Mouse (Mus musculus) large intestine, adult 2 months (tissue): ENCODE results near the gene Ago3. TPM values are rescaled to one million over a fixed set of nuclear protein-coding genes. Genes with fewer than 3 reads are reported as not detected.
A peak's percentile ranks its signal among the peaks of the same experiment; 100 is the strongest.

Experiments
- DNase-seq: peaks from one replicate; pipeline ENCODE4 v3.0.0-alpha.2; 2012; ENCODE audit warnings: low read depth, low spot score
- WGBS: fragments of 180-500 bp; shearing (Covaris S2); methylation state at CpG from one replicate; pipeline ENCODE4 v1.1.7; 2018; 5-methylcytosine and 5-hydroxymethylcytosine counted together
- polyA plus RNA-seq: library from polyadenylated mRNA; depleted of rRNA; stranded (reverse); fragments of >200 nt; gene quantifications from 2 replicates; pipeline ENCODE4 v1.2.3, GENCODE M21; 2012

The Ago3 gene
- polyA plus RNA-seq, 1 experiment, result 4.4 TPM

DNA sequence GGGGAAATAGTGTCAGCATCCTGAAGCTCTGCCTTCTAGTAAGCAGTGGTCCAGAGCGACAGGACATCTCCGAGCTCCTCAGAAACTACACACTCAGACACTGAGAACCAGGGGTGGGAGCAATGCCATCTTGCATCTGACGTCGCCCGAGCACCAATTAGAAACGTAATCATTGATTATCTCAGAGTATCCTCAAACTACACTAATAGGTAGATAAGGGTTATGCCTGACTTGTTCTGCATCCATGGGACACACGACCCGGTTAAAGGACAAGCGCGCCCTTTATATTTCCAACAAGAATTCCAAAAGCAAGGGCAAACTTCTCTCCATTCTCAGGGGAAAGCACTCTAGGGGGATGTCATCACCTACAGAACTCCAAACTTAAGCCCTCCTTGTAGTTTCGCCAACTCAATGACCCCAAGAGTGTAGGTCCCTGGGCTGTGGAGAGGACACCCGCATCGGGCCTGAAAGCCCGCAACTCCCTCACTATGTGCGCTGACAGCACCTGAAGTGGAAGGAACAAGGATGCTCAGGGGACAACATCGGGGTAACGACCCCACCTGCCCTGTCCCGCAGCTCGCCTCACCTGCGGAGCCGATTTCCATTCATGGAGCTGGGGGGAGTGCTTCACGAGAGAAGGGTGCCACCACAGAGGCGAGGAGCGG, 542 bp downstream of the Ago3 start:
- no peak for DNase-seq
- WGBS, result 1% methylated on average over 24 of the region's 24 CpGs

DNA sequence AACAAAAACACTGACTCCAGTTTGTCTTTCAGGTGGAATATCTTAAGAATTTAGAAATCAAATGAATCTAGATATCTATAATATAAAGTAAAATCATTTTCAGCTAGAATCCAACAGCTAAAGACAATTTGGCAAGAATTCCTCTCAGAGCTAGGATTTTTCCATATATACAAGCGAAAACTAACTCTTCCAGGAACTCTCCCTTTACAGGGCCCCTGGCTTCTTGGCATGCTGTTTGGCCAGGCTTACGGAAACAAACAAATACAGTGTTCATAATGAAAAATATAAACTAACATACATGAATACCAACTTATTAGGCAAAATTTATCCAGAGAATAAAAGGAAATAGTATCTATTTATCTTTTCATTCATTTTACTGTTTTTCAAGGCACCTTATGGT, 5.5 kb downstream of the Ago3 start:
- no peak for DNase-seq
- WGBS, result 78% methylated on average over 2 of the region's 2 CpGs

DNA sequence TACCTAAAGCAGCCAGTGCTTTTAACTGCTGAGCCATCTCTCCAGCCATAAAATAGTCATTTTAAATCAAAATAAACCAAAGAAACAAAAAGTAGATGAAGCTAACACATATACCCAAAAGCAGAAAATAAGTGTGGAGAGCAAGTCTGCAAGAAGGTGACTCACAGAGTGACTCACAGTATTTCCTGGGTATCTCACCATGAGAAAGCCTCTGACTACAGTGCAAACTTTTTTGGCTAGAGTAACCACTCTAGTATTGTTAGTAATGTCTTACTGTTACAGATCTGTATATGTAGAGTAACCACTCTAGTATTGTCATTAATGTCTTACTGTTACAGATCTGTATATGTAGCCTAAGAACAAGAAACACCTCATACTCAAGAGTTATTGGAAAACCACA, 13.6 kb downstream of the Ago3 start:
- no peak for DNase-seq

DNA sequence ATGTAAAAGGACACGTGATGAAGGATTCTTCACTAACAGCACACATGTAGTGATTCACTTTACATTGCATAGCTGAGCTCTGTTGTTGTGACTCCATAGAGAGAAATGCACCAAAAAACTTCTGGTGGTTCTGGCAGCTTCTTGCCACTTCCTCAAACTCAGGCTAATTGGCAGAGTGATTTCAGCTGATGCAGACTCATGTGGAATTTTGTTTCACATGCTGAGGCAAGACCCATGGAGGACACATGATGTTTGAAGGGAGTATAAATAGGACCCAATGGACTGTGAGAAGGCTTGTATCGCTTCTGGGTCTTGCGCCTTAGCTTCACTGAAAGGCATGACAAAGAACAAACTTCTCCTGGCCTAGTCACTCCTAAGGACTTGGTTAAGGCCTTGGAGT, 16.8 kb downstream of the Ago3 start:
- 89% methylated on average over 3 of the region's 3 CpGs for WGBS
- no peak for DNase-seq

DNA sequence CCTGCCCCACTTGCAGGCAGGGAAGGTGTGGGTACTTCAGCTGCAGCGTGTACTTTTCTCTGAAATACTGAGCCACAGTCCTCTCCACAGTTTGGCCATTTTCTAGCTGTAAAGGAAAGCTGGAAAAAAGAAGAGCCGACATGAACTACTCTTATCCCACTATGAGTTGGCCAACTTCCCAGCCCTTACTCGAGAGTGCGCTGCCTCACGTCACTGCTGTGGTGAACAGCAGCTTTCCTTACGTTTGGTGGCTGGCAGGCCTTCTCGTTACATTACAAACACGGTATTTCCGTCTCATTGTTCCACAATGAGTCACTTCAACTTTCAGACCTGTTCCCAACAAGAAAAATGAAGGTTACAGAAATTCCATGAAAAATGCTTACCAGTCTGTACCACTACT, 57.9 kb downstream of the Ago3 start:
- no peak for DNase-seq
- 81% methylated on average over 9 of the region's 9 CpGs for WGBS

DNA sequence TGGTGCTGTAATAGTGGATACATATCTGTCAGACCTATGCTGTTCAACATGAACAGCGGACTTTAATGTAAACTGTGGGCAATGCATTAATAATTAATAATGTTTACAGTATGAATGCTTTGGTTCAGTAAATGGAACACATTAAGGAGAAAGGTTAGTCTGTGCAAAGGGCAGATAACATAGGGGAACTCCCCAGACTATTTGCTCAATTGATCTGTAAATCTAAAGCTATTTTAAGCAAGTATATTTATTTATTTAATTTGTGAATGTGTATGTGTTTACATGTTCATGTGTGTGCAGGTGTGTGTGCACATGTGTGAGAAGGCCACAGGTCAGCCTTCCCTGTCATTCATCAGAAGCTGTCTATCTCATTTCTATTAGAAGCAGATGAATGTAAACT, 69.3 kb downstream of the Ago3 start:
- DNase-seq, result no peak
- WGBS, result 95% methylated on average over 1 of the region's 1 CpGs

DNA sequence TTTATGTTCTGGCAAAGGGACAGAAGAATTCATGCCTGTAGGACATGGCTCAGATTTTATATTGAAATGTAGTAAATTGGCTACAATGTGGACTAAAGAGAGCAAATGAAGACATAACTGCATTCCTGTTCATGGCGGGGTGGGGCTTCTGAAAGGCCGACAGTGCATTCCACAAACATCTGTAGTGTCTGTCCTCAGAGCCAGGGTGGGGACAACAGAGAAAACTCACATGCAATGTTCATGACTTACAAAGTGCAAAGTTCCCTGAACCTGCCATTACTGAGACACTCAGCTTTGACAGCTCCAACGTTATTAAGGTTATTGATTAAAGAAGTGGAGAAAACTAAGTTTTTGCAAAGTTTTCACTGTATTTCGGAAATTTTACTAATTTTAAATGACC, 85.9 kb downstream of the Ago3 start:
- no peak for DNase-seq
- WGBS, result 45% methylated on average over 4 of the region's 4 CpGs

DNA sequence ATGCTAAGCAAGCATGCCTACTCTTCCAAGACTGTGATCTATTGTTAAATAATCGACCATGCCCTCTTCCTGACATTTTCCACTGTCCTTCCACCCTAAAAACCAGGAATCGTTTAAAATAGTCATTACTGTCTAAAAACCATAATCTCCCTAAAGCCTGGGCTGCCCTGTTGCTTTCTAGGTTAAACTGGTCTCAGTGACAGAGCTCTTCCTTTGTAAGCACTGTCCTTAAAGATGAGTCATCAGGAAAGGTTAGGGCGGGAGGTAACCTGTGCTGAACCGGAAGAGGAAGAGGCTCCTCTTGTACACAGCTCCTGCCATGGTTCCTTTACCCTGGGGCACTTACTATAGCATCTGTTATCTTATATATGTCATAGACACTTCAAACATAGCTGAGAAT, 89.9 kb downstream of the Ago3 start:
- WGBS, result 47% methylated on average over 4 of the region's 4 CpGs
- DNase-seq, result no peak

DNA sequence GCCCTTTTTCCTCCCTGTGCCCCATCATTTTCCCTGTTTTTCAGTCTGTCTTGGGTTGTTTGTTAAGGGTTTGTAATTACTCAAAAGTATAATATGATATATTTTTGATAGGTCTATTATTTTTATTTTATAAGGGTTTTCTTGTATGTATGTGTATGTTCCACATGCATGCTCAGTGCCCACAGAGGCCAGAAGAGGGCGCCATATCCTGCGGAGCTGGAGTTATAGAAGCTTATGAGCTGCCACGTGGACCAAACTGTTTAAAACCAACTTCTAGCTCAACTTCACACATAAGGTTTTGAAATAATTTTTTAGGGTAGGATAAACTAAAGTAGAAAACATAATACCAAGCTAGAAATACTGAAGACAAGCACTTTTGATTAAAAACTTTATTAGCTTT, 97.0 kb downstream of the Ago3 start:
- DNase-seq, result no peak
- 69% methylated on average over 3 of the region's 3 CpGs for WGBS

DNA sequence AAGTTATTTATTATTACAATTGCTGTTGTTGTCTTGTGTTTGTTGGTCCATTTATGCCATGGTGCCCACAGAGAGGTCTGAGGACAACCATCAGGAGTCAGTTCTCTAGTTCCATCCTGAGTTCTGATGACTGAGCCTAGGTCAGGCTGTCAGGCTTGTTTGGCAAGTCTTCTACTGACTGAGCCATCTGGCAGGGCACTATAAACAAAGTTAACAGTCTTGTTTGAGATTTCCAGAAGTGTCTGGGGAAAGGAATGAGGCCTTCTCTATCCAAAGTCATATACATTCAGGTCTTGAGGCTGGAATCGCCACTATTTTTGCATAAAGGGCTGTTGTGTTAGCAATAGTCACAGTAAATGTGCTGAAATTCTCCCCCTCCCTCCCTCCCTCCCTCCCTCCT, 97.6 kb downstream of the Ago3 start:
- no peak for DNase-seq

DNA sequence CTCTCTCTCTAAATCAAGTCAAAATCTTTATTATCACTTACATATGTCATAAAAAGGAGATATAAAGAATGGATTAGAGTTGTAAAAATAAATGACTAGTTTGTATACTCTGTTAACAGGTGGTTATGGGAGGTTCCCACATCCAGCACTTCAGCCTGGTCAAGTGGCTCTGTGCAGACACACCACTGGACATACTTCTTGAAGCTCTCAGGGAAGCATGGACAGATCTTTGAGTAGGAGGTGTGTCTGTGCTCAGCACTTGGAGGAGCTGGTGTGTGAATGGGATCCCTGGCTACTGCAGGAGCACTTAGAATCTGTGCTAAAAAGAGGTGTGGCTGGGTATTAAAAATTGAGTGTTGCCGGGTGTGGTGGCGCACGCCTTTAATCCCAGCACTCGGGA, 99.1 kb downstream of the Ago3 start:
- DNase-seq, result no peak
- WGBS, result 43% methylated on average over 4 of the region's 4 CpGs

More for the DNA sequence above, 97.6 kb downstream of the Ago3 start:
- WGBS, result 13% methylated on average over 1 of the region's 1 CpGs

DNA sequence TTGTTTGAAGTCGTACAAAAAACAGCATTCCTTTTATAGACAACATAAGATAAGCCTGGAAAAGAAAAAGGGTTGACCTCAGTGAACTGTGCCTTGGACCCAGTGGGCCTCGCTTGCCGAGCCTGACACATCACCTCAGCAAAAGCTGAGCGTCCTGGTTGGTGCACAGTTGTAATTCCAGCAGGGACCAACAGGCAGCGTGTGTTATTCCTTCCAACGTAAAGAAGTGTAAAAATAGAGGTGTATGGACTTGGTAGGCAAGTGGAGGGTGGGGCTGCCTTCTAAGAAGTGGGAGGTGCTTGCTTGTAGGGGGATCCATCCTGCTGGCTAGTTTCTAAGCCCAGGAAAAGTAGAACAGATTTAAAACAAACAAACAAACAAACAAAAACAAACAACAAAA, 103.3 kb downstream of the Ago3 start:
- no peak for DNase-seq

DNA sequence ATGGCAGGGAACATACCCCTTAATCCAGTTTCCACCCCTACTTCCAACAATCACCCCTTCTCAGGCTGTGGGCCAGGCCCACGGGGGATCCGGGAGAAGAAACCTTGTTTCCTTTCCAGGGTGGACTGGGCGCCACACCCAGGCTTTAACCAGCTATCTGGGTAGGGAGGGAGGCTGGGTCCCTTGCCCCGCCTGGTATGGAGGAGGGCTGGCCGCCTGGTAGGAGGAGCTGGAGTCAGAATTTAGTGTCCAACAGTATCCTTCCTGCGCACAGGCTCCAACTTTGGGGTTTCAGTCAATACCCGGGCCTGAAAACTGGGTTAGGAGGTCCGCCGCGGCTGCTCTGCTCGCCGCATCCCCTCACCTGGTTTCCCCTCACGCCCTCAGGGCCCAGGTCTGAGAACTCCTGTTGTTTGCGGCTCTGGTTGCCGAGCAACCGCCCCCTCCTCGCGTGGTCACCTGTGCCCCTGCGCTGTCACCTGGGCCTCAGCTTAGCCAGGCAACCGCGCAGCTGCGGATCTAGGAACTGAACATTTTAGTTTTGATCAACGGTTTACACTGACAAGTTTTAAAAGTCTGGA, 104.0 kb downstream of the Ago3 start, which contains the start of gene Tekt2:
Gene Tekt2 (minus strand): TSS at position 408 of the 581 bp plus-strand sequence.
- 13% methylated on average over 23 of the region's 23 CpGs for WGBS
- no peak for DNase-seq

More for the DNA sequence above, 103.3 kb downstream of the Ago3 start:
- WGBS, result 26% methylated on average over 6 of the region's 6 CpGs

DNA sequence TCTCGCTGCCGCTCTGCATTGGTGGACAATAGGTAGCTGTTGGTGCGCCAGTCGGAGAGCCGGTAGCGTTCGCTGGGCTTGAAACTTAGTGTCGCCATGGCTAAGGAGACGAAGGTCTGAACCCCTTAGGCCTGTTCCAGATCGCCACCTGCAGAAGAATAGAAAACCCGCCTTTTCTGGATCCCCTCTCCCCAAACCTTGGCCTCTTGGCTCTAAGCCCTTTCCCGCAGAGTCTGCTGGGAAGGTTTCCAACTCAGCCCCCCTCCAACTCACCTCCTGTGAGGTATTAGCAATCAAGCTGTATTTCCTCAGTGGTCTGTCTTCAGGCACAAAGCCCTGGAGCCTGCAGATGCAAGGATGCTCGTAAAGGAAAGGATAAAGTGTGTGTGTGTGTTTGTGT, 104.5 kb downstream of the Ago3 start:
- no peak for DNase-seq

DNA sequence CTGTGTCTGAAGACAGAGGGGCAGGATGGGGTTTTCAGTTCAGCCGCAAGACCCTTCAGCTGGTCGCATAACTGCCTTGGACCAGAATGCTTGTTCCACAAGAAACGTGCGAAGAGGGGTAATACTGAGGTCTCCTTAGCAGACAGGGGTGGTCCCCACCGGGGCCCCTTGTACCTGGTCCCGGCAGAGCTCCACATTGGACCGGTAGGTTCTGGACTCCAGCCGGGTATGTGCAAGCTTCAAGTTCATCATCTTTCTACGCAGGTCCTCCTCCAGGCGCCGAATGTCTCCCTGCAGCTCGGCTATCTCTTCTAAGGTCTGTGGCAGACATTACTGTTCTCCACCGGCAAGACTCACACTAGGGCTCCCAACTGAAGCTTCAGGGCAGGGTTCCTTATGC, 106.7 kb downstream of the Ago3 start:
- WGBS, result 95% methylated on average over 13 of the region's 13 CpGs
- DNase-seq, result no peak

More for the DNA sequence above, 104.5 kb downstream of the Ago3 start:
- WGBS, result 65% methylated on average over 13 of the region's 13 CpGs

DNA sequence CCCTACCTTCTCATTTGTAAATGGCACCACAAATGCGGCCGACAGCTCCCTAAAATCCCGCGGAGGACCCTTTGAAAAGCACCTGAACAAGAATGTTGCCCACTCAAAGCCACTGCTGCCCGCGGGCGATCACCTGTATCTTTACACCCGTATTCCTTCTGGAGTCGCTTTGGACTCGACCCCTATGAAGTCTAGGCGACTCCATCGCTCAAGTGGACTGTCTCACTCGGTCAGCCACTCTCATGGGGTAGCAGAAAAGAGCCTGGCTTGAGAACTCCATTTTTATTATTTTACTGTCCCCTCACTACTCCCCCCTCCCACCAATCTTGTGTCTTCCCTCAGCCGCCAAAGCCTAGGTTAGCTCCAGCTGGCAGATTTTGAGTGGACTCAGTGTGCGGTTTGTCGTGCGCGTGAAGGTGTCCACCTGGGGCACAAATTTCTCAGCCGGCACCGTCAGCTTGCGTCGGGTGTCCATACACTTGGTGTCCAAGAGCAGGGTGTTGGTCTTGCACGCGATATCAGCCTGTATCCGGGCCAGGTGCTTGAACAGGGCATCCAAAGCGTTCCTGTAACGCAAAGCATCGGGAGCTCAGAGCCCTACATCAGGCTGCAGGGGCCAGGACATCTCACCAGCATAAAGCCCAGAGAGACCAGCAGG, 107.4 kb downstream of the Ago3 start:
- WGBS, result 58% methylated on average over 28 of the region's 28 CpGs

DNA sequence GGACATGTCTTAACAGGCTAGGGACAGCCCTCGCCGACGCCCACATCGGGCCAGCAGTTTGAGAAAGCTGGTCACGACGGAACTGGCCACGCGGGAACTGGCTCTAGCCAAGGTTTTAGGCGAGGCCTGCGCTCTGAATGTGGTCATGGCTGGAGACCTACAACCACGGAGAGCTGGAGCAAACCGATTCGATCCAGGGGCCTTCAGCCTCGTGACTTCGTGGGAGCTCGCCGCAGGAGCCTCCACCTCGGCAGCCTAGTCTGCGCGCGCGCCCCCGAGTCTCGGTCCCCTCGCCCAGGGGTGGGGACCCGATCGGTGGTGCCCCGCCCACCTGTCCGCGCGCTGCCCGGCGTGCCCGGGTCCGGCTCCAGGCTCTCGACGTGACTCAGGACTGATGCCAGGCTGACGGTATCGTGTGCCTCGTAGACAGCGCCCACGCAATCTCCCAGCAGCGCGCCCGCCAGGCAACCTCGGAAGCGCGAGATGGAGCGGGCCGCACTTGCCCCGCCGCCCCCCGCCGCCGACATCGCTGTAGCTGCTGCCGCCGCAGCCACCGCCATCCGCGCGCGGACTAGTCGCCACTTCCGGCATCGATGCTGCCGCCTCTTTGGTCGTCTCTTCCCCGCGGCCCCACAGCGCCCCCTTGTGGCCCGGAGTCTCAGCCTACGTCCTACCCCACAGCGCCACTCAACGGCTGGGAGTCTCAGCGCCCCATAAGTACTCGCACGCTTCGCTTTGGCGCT, 108.1 kb downstream of the Ago3 start, which contains the start of gene Adprhl2:
Gene Adprhl2 (minus strand): TSS at position 593 of the 743 bp plus-strand sequence.
- WGBS, result 1% methylated on average over 80 of the region's 80 CpGs
- peak; percentile 81 for DNase-seq

More for the DNA sequence above, 107.4 kb downstream of the Ago3 start:
- DNase-seq, result no peak

DNA sequence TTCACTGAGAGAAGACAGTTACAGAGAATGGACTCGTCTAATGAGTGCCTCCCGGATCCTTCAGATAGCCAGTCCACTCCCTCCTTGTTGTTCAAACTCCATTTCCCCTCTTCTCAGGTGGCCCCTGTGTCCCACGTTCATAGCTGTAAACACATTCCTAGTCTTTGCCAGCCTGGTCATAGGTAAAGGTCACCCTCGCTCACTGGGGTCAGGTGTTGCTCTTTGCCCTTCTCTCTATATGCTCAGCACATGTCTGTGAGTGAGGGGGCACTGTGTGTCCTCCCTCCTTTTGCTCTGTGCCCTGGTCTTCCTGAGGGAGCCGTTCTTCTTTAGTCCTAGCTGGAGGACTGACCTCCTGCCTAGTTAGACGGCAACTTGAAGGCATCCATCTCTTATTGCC, 109.5 kb downstream of the Ago3 start:
- DNase-seq, result no peak

DNA sequence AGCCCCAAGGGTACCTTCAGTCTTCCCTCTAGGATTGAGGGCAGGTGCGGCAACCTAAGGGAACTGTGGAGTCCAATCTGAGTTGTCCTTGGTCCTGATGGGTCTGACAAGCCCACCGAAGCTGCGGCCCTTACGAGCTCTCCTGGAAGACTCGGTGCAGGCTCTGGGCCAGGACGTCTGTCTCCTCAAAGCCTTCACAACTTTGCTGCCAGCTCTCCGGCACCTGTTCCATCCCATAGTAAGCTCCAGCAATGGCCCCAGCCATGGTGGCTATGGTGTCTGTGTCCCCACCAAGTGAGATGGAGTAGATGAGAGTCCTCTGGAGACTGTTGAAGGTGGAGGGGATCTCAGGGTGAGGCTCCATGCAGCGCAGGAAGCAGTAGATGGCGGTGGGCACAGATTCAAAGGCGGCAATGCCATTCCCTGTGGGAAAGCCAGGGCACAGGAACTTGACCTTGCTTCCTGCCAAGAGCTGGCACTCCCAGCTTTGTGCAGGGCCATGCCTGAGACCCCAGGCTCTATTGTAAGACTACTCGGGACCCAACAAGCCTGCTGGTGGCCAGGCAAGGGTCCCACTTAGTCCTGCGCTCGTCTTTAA, 112.8 kb downstream of the Ago3 start:
- no peak for DNase-seq
- 93% methylated on average over 13 of the region's 13 CpGs for WGBS

More for the DNA sequence above, 109.5 kb downstream of the Ago3 start:
- 81% methylated on average over 6 of the region's 6 CpGs for WGBS

DNA sequence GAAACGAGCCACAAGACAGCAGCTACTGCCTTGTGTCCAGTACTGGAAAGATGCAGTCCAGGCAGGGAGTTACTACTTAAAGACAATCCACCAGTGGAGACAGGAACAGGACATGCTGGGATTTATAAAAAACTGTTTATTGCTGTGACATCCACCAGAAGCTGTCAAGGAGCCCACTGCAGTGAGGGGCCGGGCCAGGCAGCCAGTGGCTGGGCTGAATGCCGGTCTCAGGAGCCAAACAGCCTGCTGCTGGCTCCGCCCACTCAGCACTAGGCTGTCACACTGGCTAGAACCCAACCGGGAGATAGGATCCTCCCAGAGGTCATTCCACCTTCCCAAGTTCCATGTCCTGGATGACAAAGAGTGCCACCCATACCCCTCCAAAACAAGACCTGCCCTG, 113.4 kb downstream of the Ago3 start:
- DNase-seq, result no peak
- WGBS, result 37% methylated on average over 5 of the region's 5 CpGs
